Mouse (Mus musculus) bone marrow macrophage, adult 2 months (primary cell): ENCODE results near the gene C1ra.

ENCODE experiments used
- CTCF ChIP-seq: IDR thresholded peaks from 2 replicates; pipeline ENCODE4 v1.5.1; 2012; ENCODE audit warnings: low read depth, mild to moderate bottlenecking, low read length, moderate library complexity
- POLR2A ChIP-seq: IDR thresholded peaks from 2 replicates; pipeline ENCODE4 v1.6.1; 2012; ENCODE audit warnings: mild to moderate bottlenecking, low read depth, low read length, borderline replicate concordance

DNA sequence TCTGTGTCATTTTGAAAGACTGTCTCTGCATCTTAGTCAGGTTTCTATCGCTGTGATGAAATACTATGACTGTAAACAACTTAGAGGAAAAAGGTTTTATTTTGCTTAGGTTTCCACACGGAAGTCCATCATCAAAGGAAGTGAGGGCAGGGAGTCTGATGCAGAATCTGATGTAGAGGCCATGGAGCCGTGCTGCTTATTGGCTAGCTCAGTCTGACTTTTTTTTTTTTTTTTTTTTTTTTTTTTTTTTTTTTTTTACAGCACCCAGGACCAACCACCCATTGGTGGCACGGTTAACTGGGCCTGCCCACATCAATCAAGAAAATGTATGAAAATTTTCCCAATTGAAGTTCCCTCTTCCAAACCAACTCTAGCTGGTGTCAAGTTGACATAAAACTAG lies 23.3 kb upstream of the C1ra start:
- TF ChIP-seq POLR2A: no peak
- no peak for TF ChIP-seq CTCF
